Mouse (Mus musculus): ENCODE data around the gene Adgrv1.

DNA sequence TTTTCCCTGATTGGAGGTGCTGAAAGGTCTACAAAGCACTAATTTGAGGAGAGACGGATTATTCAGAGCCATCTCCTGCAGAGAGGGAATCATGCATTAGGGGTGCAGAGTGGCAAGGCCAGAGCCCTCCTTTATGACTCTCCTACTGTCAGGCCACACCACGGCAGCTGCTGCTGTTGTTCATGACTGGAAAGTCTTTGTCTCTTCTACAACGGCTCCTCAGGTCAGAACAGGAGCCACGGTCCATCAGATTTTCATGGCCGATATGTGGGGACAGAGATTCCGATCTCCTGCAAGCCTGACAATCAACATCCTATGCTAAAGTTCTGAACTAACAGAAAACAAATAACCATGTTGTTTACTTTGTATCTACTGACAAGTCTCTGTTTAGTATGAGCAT, 350.8 kb downstream of the Adgrv1 start:
- no peak for TF ChIP-seq CTCF (conservative IDR thresholded peaks at IDR 0.05 in 1 of 2, IDR thresholded peaks at IDR 0.05 in 1 of 2; ENCODE audit: low read depth in 2 of 2, low read length in 2 of 2)
- no peak for TF ChIP-seq HCFC1 (IDR thresholded peaks at IDR 0.05; ENCODE audit: low read depth, low read length)
- no peak for TF ChIP-seq POLR2AphosphoS2 (IDR thresholded peaks at IDR 0.05; ENCODE audit: low read depth, low read length)
- TF ChIP-seq ZNF384 (IDR thresholded peaks at IDR 0.05; ENCODE audit: low read depth, low read length), result no peak
- no peak for TF ChIP-seq GABPA (IDR thresholded peaks at IDR 0.05; ENCODE audit: insufficient replicate concordance, low read depth, low read length)

Measured in CH12.LX (cell line).